ENCODE assay signal across 13 mouse cellular contexts in the genomic region with DNA sequence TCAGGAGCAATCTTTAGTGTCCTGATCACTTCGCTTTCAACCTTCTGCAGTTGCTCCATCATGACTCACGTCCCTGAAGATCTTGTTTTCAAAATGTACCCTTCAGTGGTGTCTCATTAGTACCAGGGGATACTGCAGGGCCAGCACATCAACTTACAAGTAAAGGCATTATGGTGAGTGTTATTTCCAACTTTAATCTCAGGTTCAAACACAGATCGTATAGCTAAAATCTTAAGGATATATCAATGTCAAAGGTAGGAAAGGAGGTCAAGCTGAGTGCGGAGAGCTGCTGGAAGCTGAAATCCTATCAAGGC.
"Had no signal": no experiment of that assay in that cellular context is flagged by ENCODE, and none has a peak within 500 bp of the region (broad histone marks: within the 10 kb centered on the region; RNA-seq: fewer than 3 reads in every experiment).

No protein-coding gene starts in this region.

- H3K4me1 ChIP-seq: kidney, embryonic 15.5 days; limb, embryonic 12.5 days; liver, embryonic 13.5 days; megakaryocyte, embryonic 14.5 days; midbrain, embryonic 12.5 days; neural tube, embryonic 15.5 days had no signal

- H3K27ac ChIP-seq: kidney, embryonic 15.5 days; limb, embryonic 12.5 days; liver, embryonic 13.5 days; macrophage; midbrain, embryonic 12.5 days; neural tube, embryonic 15.5 days; stomach, postnatal 0 days had no signal

- H3K4me3 ChIP-seq: kidney, embryonic 15.5 days; limb, embryonic 12.5 days; liver, embryonic 13.5 days; megakaryocyte, embryonic 14.5 days; midbrain, embryonic 12.5 days; neural tube, embryonic 15.5 days had no signal

- H3K9me3 ChIP-seq: kidney, embryonic 15.5 days; limb, embryonic 12.5 days; liver, embryonic 13.5 days; megakaryocyte, embryonic 14.5 days; midbrain, embryonic 12.5 days; neural tube, embryonic 15.5 days had no signal

- DNase-seq: kidney, adult 2 months; kidney, postnatal 14 days; liver; liver, embryonic 13.5 days; liver, postnatal 0 days had no signal

- H3K9ac ChIP-seq: kidney, embryonic 15.5 days; limb, embryonic 12.5 days; liver, embryonic 13.5 days; liver, postnatal 0 days; midbrain, embryonic 12.5 days; neural tube, embryonic 15.5 days had no signal

- H3K36me3 ChIP-seq: kidney, embryonic 15.5 days; limb, embryonic 12.5 days; liver, embryonic 13.5 days; midbrain, embryonic 12.5 days; neural tube, embryonic 15.5 days had no signal

- H3K27me3 ChIP-seq: kidney, embryonic 15.5 days; limb, embryonic 12.5 days; liver, embryonic 13.5 days; megakaryocyte, embryonic 14.5 days; midbrain, embryonic 12.5 days; neural tube, embryonic 15.5 days had no signal

- ATAC-seq: liver, postnatal 0 days; midbrain, embryonic 16.5 days had no signal

- H3K4me2 ChIP-seq: kidney, embryonic 15.5 days; limb, embryonic 12.5 days; liver, embryonic 13.5 days; midbrain, embryonic 12.5 days; neural tube, embryonic 15.5 days had no signal
